Mouse (Mus musculus) heart, postnatal 10 days (tissue): ENCODE measurements at regions not wholly inside any gene's neighbourhood (a gene's known extent, or its start where the extent isn't known, plus 50 kb on each side); places are given as distances from the start of the nearest gene placed in this dataset.
A peak's percentile ranks its signal among the peaks of the same experiment; 100 is the strongest.
"Not testable (repeated sequence)": the region's sequence is repeated elsewhere in the genome, so short reads cannot be mapped to it uniquely, and the experiment has no call there.

Experiments used
- DNase-seq, 2 experiments: peaks; one replicate each; pipeline ENCODE4 v3.0.0; 2021
- intact Hi-C: fragments of 180-260 bp; cut with DNase I; formaldehyde crosslinking; loops from one replicate; pipeline ENCODE4 v1.15.1; 2025

GRCm38 (mm10) chr13:111903931-111904330, 95.1 kb upstream of the Map3k1 start:
- DNase-seq, result no peak
- intact Hi-C loops, result no loop called here

- peak in 1 of 2 experiments; percentile 42 for DNase-seq
- intact Hi-C loops, result no loop called here
Measured at GRCm38 (mm10) chr13:111904616-111905212, 95.9 kb upstream of the Map3k1 start.

- DNase-seq, result peak; percentile 43 to 49
Measured at GRCm38 (mm10) chr13:111905213-111905701, 96.5 kb upstream of the Map3k1 start.

GRCm38 (mm10) chr13:111911071-111911470, 102.3 kb upstream of the Map3k1 start:
- no peak for DNase-seq
- intact Hi-C loops, result no loop called here

More at GRCm38 (mm10) chr13:111905213-111905701, 96.5 kb upstream of the Map3k1 start:
- intact Hi-C loops, result no loop called here

- intact Hi-C loops, result no loop called here
- no peak for DNase-seq
Measured at GRCm38 (mm10) chr13:111911661-111912312, 103.0 kb upstream of the Map3k1 start.

GRCm38 (mm10) chr13:111914348-111914913, 105.6 kb upstream of the Map3k1 start:
- intact Hi-C loops, result no loop called here
- no peak for DNase-seq

GRCm38 (mm10) chr13:111919417-111919816, 110.6 kb upstream of the Map3k1 start:
- DNase-seq, intact Hi-C loops: not testable (repeated sequence)

- intact Hi-C loops, result no loop called here
- DNase-seq, result no peak
Measured at GRCm38 (mm10) chr13:111920534-111920933, 111.7 kb upstream of the Map3k1 start.

- intact Hi-C loops, result no loop called here
- DNase-seq, result no peak
Measured at GRCm38 (mm10) chr13:111921142-111922035, 112.6 kb upstream of the Map3k1 start.

GRCm38 (mm10) chr13:111925349-111925748, 116.6 kb upstream of the Map3k1 start:
- intact Hi-C loops, result no loop called here

GRCm38 (mm10) chr13:111926801-111927200, 118.0 kb upstream of the Map3k1 start:
- no peak for DNase-seq
- intact Hi-C loops, result no loop called here

More at GRCm38 (mm10) chr13:111925349-111925748, 116.6 kb upstream of the Map3k1 start:
- no peak for DNase-seq

- intact Hi-C loops, result no loop called here
- DNase-seq, result no peak
Measured at GRCm38 (mm10) chr13:111927489-111927888, 118.7 kb upstream of the Map3k1 start.

- intact Hi-C loops, result no loop called here
- DNase-seq, result no peak
Measured at GRCm38 (mm10) chr13:111928636-111929544, 120.1 kb upstream of the Map3k1 start.

- DNase-seq, result no peak
- intact Hi-C loops, result no loop called here
Measured at GRCm38 (mm10) chr13:111929908-111930307, 121.1 kb upstream of the Map3k1 start.

- intact Hi-C loops, result no loop called here
- DNase-seq, result no peak
Measured at GRCm38 (mm10) chr13:111932464-111932863, 123.7 kb upstream of the Map3k1 start.

- intact Hi-C loops, result no loop called here
Measured at GRCm38 (mm10) chr13:111933526-111934240, 124.9 kb upstream of the Map3k1 start.

GRCm38 (mm10) chr13:111935721-111936080, 126.9 kb upstream of the Map3k1 start:
- no peak for DNase-seq
- intact Hi-C loops, result loop anchor here (5.0 kb wide), 3 partner anchors 68 to 262 kb away; partner anchors contain the start of gene Map3k1

More at GRCm38 (mm10) chr13:111933526-111934240, 124.9 kb upstream of the Map3k1 start:
- DNase-seq, result no peak

- DNase-seq, result peak; percentile 86 to 87
- intact Hi-C loops, result loop anchor here (5.0 kb wide), 3 partner anchors 69 to 261 kb away; partner anchors contain the start of gene Map3k1
Measured at GRCm38 (mm10) chr13:111936081-111936857, 127.5 kb upstream of the Map3k1 start.
